14 mouse cellular contexts compared by ENCODE assay signal in the genomic region with DNA sequence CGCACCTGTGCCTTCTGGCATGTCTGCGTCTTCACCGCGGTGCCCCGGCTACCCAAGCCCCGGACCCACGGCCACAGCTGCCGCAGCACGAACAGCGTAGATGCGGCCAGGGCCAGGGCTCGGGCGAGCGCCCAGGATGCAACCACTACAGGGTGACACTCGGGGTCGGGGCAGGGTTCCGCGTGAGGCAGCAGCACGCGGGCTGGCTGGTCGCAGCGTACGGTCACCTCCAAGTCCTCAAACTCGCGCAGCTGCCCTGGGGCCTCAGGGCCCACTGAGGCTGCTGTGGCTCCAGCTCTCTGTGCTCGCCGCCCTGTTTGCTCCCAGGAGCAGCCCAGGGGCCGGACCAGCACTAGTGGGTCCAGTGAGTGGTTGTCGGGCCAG. TPM values are rescaled to one million over a fixed set of nuclear protein-coding genes. Genes with fewer than 3 reads are reported as not detected.
DNase-seq lines count a peak whose midpoint lies in the region; ATAC-seq and TF ChIP-seq lines count a peak whose summit lies in the region.
"Had no signal": no experiment of that assay in that cellular context is flagged by ENCODE, and none has a peak within 500 bp of the region (broad histone marks: within the 10 kb centered on the region; RNA-seq: fewer than 3 reads in every experiment).

No protein-coding gene starts in this region.

- no peaks in the 10 kb centered on the region for H3K36me3 ChIP-seq in heart, embryonic 11.5 days (ENCODE audit: control insufficient read depth, insufficient read depth, low read length)
- H3K36me3 ChIP-seq in ES-Bruce4 (ENCODE audit: control insufficient read depth, insufficient read depth, low read length, poor library complexity, severe bottlenecking), result no peaks in the 10 kb centered on the region
- H3K36me3 ChIP-seq in heart, postnatal 0 days (replicated peaks; ENCODE audit: control insufficient read depth, insufficient read depth, low read length), result no peaks in the 10 kb centered on the region
- H3K36me3 ChIP-seq in liver, embryonic 15.5 days (replicated peaks), result no peaks in the 10 kb centered on the region

- peaks cover 6% of the 10 kb centered on the region for H3K4me1 ChIP-seq in heart, embryonic 11.5 days (ENCODE audit: control insufficient read depth, insufficient read depth, low read length)
- H3K4me1 ChIP-seq in ES-Bruce4 (ENCODE audit: control insufficient read depth, insufficient read depth, low read length), result peaks cover 5% of the 10 kb centered on the region
- peaks cover 4% of the 10 kb centered on the region; the same call in 1 of the 2 replicates for H3K4me1 ChIP-seq in heart, postnatal 0 days (ENCODE audit: control insufficient read depth, insufficient read depth)
- H3K4me1 ChIP-seq in liver, embryonic 15.5 days (replicated peaks), result peaks cover 26% of the 10 kb centered on the region

- intact Hi-C loops in heart, postnatal 36 days (cut with DNase I), result no loop called here

- H3K4me3 ChIP-seq in heart, embryonic 11.5 days (ENCODE audit: low read depth, low read length), result peak overlapping the region; percentile 33
- peak overlapping the region; percentile 20 for H3K4me3 ChIP-seq in ES-Bruce4 (ENCODE audit: low read depth, low read length)
- H3K4me3 ChIP-seq in heart, postnatal 0 days (ENCODE audit: low read depth, low read length), result peak overlapping the region; percentile 17
- H3K4me3 ChIP-seq in liver, embryonic 15.5 days (replicated peaks), result no peak overlapping the region

- no peak for TF ChIP-seq EP300 in ES-Bruce4 (IDR thresholded peaks at IDR 0.05; ENCODE audit: insufficient read depth, low read depth, low read length)
- no peak for TF ChIP-seq EP300 in heart, postnatal 0 days (IDR thresholded peaks at IDR 0.05; ENCODE audit: low read depth)

- ATAC-seq in heart, embryonic 11.5 days (replicated peaks; ENCODE audit: insufficient number of reproducible peaks, low FRiP score, low TSS enrichment), result no peak
- no peak for ATAC-seq in heart, postnatal 0 days (ENCODE audit: insufficient read depth, low read depth)
- ATAC-seq in liver, embryonic 15.5 days (ENCODE audit: insufficient read depth), result no peak

- no peak overlapping the region for H3K9ac ChIP-seq in heart, embryonic 11.5 days (ENCODE audit: low read depth, low read length)
- peak overlapping the region; percentile 10; the same call in 1 of the 2 replicates for H3K9ac ChIP-seq in ES-Bruce4 (ENCODE audit: low read depth, poor library complexity, severe bottlenecking)
- no peak overlapping the region for H3K9ac ChIP-seq in heart, postnatal 0 days (replicated peaks; ENCODE audit: low read depth, low read length)
- no peak overlapping the region for H3K9ac ChIP-seq in liver, embryonic 15.5 days

- 20% methylated on average over 29 of the region's 29 CpGs for WGBS in heart, embryonic 11.5 days (ENCODE audit: insufficient replicate concordance)
- WGBS in heart, postnatal 0 days, result 21% methylated on average over 29 of the region's 29 CpGs
- WGBS in liver, embryonic 15.5 days (ENCODE audit: insufficient replicate concordance), result 27% methylated on average over 29 of the region's 29 CpGs

- DNase-seq in heart, postnatal 36 days, result no peak
- DNase-seq in heart, postnatal 0 days (ENCODE audit: low spot score), result no peak
- no peak for DNase-seq in MN1 (ENCODE audit: low spot score)
- no peak for DNase-seq in adrenal gland, postnatal 14 days
- no peak for DNase-seq in spleen, postnatal 36 days (ENCODE audit: low spot score in 2 of 2)
- DNase-seq: B cell, adult 2 months; thymus, postnatal 36 days had no signal

- H3K9me3 ChIP-seq in heart, embryonic 11.5 days (replicated peaks; ENCODE audit: control insufficient read depth, low read length), result peaks cover 4% of the 10 kb centered on the region; the same call in 1 of the 2 replicates
- no peaks in the 10 kb centered on the region for H3K9me3 ChIP-seq in ES-Bruce4 (replicated peaks; ENCODE audit: control insufficient read depth, insufficient read depth, low read length, poor library complexity, severe bottlenecking)
- H3K9me3 ChIP-seq in heart, postnatal 0 days (replicated peaks; ENCODE audit: control insufficient read depth, low read length), result no peaks in the 10 kb centered on the region
- H3K9me3 ChIP-seq in liver, embryonic 15.5 days (replicated peaks), result no peaks in the 10 kb centered on the region

- peaks cover 67% of the 10 kb centered on the region for H3K27me3 ChIP-seq in heart, embryonic 11.5 days (ENCODE audit: control insufficient read depth, insufficient read depth, low read length)
- H3K27me3 ChIP-seq in ES-Bruce4 (ENCODE audit: control insufficient read depth, insufficient read depth, low read length, poor library complexity, severe bottlenecking), result peaks cover 7% of the 10 kb centered on the region; the same call in 1 of the 2 replicates
- peaks cover 68% of the 10 kb centered on the region for H3K27me3 ChIP-seq in heart, postnatal 0 days (ENCODE audit: control insufficient read depth, insufficient read depth, low read length)
- peaks cover 86% of the 10 kb centered on the region for H3K27me3 ChIP-seq in liver, embryonic 15.5 days

- TF ChIP-seq POLR2A in ES-Bruce4 (IDR thresholded peaks at IDR 0.05; ENCODE audit: insufficient read depth, low read length), result no peak

- H3K4me2 ChIP-seq in heart, embryonic 11.5 days, result peak overlapping the region; percentile 46
- no peak overlapping the region for H3K4me2 ChIP-seq in heart, postnatal 0 days (ENCODE audit: low read depth, low read length)
- peak overlapping the region; percentile 35 for H3K4me2 ChIP-seq in liver, embryonic 15.5 days

- TF ChIP-seq CTCF in ES-Bruce4 (IDR thresholded peaks at IDR 0.05; ENCODE audit: low read depth, low read length), result no peak
- no peak for TF ChIP-seq CTCF in heart, postnatal 0 days (IDR thresholded peaks at IDR 0.05; ENCODE audit: low read depth)

- no peak overlapping the region for H3K27ac ChIP-seq in heart, embryonic 11.5 days (ENCODE audit: low read depth, low read length)
- H3K27ac ChIP-seq in ES-Bruce4 (ENCODE audit: insufficient read depth, low read length), result no peak overlapping the region
- H3K27ac ChIP-seq in heart, postnatal 0 days (ENCODE audit: low read depth), result no peak overlapping the region
- no peak overlapping the region for H3K27ac ChIP-seq in liver, embryonic 15.5 days (replicated peaks)

RNA-seq across cellular contexts. Expression of a gene that starts 0.5 kb away (rescaled TPM):
- polyA plus RNA-seq in heart, embryonic 11.5 days (2014; fragmentation: Nextera tagmentation; extraction: Ambion mirVana), result not detected in 2 replicates
- total RNA-seq in heart, postnatal 36 days (2021), result not detected
- not detected in 2 replicates for polyA plus RNA-seq in ES-Bruce4 (2011; ENCODE audit: insufficient read depth, insufficient read length, low read depth, missing spikeins)
- not detected in 2 replicates for total RNA-seq in heart, postnatal 0 days (2014; rRNA removed; ENCODE audit: low replicate concordance)
- not detected in 2 replicates for polyA plus RNA-seq in heart, postnatal 0 days (2015; fragmentation: Nextera tagmentation; extraction: Ambion mirVana)
- polyA plus RNA-seq in liver, embryonic 15.5 days (2015; fragmentation: Nextera tagmentation; extraction: Ambion mirVana), result not detected in 2 replicates
- total RNA-seq in adrenal gland, postnatal 14 days (2021), result not detected in 2 replicates
- total RNA-seq: common myeloid progenitor, adult 5-6 weeks; gastrocnemius, postnatal 4 days; left cerebral cortex, adult 8-10 months; neutrophil, adult 5-6 weeks had no signal

RNA-seq across cellular contexts. Expression of a gene that starts 35.4 kb away (rescaled TPM):
- 53.0 and 58.1 TPM in 2 replicates for polyA plus RNA-seq in heart, embryonic 11.5 days (2014; fragmentation: Nextera tagmentation; extraction: Ambion mirVana)
- 10 to 100 TPM; 45.8 to 47.7 TPM for total RNA-seq in heart, postnatal 36 days (2021)
- polyA plus RNA-seq in ES-Bruce4 (2011; ENCODE audit: insufficient read depth, insufficient read length, low read depth, missing spikeins), result 149 and 159 TPM in 2 replicates
- total RNA-seq in heart, postnatal 0 days (2014; rRNA removed; ENCODE audit: low replicate concordance), result 136 and 138 TPM in 2 replicates
- 15.7 and 15.9 TPM in 2 replicates for polyA plus RNA-seq in heart, postnatal 0 days (2015; fragmentation: Nextera tagmentation; extraction: Ambion mirVana)
- polyA plus RNA-seq in liver, embryonic 15.5 days (2015; fragmentation: Nextera tagmentation; extraction: Ambion mirVana), result 5.5 and 6.1 TPM in 2 replicates
- total RNA-seq in adrenal gland, postnatal 14 days (2021), result 97.0 and 102 TPM in 2 replicates

RNA-seq across cellular contexts. Expression of a gene that starts 42.5 kb away (rescaled TPM):
- 0.28 and 0.62 TPM in 2 replicates for polyA plus RNA-seq in heart, embryonic 11.5 days (2014; fragmentation: Nextera tagmentation; extraction: Ambion mirVana)
- under 1 TPM in 1 of 2 experiments, not detected in 1; 0.22 TPM for total RNA-seq in heart, postnatal 36 days (2021)
- 1.1 and 2.3 TPM in 2 replicates for polyA plus RNA-seq in ES-Bruce4 (2011; ENCODE audit: insufficient read depth, insufficient read length, low read depth, missing spikeins)
- not detected in 2 replicates for total RNA-seq in heart, postnatal 0 days (2014; rRNA removed; ENCODE audit: low replicate concordance)
- polyA plus RNA-seq in heart, postnatal 0 days (2015; fragmentation: Nextera tagmentation; extraction: Ambion mirVana), result 0.08 and 0.30 TPM in 2 replicates
- 0.12 and 0.15 TPM in 2 replicates for polyA plus RNA-seq in liver, embryonic 15.5 days (2015; fragmentation: Nextera tagmentation; extraction: Ambion mirVana)
- 0.70 and 1.3 TPM in 2 replicates for total RNA-seq in adrenal gland, postnatal 14 days (2021)
- total RNA-seq: common myeloid progenitor, adult 5-6 weeks had no signal
